Mouse (Mus musculus) urinary bladder, postnatal 10 days (tissue): Measurements from ENCODE around the gene Erg28.

Experiments
- DNase-seq: peaks from one replicate; pipeline ENCODE4 v3.0.0; 2022; ENCODE audit warnings: low spot score

The Erg28 gene

DNA sequence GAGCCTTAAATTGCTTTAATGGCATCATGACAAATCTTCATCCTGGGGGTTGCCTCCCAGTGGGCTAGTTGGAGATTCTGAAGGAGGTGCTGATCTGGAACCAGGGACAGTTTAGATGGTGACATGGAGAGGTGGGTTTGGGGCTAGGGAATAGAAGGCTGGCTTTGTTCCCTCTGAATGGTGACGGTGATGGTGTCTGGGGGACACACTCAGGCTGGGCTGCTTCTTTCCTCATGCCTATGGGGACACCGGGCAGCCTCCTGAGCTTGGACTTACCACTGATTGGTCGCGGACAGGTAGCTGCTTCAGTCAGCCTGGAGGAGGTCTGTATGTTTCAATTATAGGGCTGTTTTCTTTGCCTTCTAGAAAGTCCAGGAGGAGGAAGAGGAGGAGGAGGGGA lies 12.7 kb downstream of the Erg28 start:
- DNase-seq, result no peak

DNA sequence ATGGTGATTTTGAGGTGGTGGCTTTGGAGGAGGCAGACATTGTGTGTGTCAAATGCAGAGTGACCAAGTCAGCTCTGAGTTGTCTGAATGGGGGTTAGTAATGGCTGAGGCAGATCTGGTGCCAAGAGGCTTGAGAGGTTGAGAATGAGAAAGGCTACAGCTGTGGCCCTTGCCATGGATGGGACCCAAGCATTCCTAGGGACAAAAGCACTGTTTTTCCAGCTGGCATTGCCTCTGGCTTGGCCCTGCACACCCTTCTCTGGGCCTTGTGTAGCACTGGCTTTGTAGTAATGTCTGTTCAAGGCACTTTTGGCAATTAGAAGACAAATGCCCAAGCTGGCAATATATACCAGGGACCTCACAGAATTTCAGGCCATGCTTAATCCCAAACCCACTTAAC lies 13.4 kb downstream of the Erg28 start:
- DNase-seq, result no peak

DNA sequence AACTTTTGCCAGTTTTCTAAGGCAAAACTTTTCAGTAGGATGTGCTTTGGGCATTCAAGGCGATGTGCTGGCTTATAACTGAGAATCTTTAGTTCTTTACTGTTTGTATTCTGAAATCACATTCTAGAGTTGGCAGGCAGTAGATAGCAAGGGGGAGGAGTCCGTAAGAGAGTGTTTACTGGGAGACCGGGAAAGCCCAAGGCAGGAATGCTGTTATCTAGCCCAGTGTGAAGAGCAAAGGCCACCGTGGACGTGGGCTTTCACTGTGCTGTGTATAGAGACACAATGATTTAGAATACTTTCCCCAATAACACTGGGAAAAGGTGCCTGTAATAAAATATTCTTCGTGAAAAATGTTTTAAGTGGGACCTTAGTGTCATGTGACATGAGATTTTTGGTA lies 14.6 kb downstream of the Erg28 start:
- no peak for DNase-seq

DNA sequence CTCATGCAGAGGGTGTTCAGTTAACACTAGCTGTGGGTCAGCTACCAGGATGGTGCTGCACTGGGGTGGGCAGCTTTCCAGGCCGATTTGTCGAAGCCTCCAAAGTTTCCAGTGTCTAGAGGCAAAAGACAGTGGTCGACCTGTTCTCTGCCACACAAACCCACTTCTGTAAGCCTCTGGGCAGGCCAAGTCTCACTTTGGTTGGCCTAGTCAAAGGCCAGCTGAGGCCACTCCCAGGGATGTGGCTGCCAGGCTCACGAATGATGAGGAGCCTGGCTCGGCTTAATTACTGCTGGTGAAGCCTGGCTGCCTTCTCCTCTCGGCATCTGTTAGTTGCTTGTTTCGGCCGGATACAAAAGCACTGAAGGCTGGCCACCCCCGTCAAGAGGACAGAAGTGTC lies 24.3 kb downstream of the Erg28 start:
- no peak for DNase-seq

DNA sequence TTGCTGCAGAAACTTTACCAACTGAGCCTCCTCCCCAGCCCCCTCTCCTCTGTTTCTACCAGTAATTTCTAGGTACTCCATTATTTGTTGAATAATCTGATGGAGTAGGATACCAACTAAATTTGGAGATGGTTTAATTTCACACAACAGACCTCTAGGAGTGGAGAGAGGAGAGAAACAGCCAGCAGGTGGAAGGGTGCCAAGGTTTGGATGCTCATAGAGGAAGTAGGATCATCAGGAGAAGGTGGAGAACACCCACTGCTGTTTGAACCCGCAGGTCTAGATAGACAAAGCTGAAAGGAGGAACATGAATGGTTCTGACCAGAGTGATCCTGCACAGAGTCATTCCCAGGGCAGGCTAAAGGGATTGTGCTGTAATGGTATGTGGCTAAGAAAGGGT lies 28.8 kb downstream of the Erg28 start:
- DNase-seq, result no peak

DNA sequence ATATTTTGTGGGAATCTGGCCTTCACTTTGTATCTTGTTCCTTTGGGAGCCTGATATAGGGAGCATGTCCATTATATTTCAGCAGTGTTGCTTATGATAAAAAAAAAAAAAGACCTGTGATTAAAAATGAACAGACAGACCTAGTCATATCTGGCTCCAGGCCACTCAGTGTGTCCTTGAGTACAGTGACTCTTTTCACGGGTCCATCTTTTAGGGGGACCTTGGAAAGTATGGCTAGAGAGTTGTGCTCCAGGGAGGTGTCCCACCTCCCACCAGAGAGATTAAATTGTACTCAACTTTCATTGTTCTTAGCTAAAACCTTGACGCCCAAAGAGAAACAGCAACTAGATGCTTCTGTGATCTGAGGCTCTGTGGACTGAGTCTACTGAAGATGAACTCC lies 30.3 kb downstream of the Erg28 start:
- DNase-seq, result no peak

DNA sequence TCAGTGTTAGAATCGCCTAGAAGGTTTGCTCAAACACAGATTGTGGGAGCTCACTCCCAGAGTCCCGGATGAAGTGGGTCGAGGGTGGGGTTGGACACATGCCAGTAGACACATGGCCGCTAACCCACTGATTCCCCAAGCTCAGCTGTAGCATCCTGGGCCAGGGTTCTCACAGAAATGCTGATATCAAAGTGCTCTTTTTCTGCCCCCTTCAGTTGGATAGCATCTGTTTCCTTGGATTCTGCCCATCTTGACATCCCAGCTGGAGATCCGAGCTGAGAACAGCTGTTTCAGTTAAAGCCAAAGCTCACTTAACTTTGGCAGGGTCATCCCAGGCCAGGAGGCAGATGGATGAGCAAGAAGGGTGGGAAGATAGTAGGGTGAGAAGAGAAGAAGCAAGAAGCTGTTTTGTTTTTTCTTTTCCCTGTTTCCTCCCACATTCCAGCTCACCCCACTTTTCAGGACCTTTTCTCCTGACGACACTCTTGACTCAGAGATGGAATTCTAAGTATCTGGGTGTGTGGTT lies 31.5 kb downstream of the Erg28 start:
- no peak for DNase-seq

DNA sequence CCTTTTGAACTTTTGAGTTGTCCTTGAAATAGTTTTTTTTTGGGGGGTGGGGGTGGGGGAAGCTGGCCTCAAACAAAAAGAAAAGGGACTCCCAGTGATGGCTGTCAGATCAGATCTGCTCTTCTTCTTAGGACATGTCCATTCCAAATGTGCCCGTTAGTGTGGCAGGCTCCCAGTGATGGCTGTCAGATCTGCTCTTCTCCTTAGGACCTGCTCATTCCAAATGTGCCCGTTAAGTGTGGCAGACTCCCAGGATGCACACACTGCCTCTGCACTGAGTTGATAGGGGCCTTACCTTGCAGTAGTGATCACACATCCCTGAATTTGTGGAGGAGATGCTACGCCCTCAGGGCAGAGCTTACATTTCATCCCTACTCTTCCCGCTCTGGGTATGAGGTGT lies 32.2 kb downstream of the Erg28 start:
- no peak for DNase-seq

DNA sequence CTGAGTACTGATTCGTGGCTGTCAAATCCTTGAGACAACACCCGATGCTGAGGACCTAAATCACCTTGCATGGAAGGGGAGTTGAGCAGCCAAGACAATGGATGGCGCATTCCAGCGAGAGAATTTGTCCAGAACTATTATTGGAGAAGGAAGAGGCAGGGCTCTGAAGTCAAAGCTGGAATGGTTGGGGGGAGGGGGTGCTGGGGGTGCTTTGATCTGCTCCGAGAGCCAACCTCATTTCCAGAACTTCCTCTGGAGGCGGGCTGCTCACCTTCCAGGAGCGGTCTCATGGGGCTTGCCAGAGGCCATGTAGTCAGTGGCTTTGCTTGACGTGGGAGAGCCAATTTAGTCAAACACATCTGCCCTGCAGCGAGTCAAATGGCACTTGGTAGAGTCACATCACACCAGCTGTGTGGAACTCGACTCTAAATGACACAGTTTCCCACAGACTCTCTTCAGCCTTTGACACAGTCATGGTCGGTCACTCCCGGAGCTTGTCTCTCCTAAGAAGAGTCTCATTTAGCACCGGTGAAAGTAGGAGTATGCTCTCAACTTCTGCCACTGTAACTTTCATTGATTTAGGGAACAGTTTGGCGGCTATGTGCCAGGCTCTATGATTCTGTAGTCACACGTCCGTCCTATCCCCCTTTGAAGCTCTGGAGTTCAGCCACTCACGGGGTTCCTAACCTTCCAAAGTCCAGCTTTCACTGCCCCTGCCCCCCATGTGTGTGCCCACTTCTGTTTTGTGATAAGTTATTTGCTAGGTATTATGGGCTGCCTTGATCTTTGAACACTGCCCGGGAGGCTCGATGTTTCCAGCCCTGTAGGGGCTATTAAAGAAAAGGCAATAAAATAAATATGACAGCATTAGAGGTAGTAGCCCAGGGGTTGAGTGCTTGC lies 39.2 kb downstream of the Erg28 start:
- DNase-seq, result no peak

DNA sequence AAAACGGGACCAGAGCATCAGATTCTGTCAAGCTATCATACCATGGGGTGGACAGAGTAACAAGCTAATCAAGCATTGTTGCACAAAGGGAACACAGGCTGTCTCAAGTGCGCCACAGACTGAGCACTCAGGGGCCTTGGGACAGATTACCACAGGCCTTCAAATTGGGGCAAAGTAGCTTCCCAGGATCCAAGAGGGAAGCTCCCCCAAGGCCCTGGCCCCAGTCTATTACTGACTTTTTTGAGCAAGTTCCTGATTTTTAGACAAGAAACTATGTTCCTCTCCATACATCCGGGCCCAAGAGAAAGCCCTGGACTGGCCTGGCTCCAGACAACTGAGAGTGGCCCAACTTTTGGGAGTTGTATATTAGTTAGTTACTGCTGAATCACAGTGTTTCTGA lies 42.7 kb downstream of the Erg28 start:
- DNase-seq, result no peak

DNA sequence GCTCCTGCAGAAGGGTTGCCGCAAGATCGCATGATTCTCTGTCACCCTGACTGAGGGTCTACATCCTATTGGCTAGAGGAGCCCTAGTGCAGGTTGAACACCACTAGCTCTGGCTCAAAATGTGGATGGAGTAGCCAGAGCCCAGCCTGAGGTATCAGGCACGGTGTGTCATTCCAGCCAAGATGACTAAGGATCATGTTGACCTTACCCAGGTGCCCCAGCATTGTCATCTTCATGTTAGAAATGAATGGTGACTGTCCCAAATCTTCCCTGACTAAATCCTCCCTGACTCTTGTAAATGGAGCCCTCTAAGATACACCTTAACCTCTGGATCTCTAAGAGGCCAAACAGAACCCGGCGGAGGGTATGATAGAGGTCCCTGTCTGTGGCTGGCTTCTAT lies 44.6 kb downstream of the Erg28 start:
- no peak for DNase-seq

DNA sequence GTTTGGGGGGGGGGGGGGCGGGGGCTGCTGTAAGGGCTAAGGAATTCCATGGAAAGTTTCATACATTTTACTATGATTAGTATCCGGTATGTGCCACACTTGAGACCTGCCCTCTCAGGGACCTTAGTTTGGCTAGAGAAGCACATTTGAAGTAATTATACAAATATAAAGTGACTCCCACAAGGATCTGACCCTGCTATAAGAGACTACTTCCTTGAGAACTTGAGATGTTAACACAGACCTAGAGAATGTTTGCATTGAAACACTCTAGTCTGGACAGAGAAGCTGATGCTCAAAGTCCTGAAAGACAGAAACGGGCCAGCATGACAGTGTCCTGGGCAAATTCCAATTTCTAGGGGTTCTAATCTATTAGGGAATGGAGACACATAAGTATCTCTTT lies 45.4 kb downstream of the Erg28 start:
- no peak for DNase-seq

DNA sequence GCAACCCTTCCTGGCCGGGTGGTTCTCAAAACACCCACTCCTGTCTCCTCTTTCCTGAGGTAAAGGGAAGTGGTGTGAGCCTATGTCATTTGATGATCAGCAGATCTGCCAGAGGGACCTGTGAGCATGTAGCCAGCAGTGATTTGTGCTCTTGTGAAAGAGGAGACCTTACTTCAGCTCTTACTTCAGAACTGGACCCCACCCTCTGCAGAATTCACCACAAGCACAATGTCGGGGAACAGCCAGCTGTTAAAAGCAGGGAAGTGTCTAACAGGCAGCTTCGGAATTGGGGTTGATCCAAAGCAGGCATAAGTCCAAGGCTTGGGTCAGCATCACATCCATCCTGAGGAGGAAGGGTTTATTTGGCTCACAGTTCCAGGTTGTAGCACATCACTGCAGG lies 53.0 kb downstream of the Erg28 start:
- DNase-seq, result no peak

DNA sequence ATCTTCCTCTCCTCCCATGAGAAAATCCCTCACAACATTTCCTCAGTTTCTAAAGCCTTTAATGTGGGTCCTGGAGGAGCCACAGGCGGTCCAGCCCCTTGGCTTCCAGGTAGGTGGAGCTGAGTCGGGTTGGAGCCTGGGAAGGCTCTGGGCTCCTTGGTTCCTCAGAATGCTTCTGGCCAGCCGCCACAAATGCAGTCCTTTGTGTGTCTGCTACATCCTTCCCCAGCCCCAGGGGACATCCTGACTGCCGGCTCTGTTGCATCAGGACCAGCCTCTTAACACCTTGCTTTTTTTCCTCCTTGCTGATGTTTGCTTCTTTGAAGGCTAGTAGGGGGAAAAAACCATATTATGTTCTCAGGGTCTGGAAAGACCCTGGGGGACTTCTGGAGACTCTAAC lies 56.6 kb downstream of the Erg28 start:
- no peak for DNase-seq

DNA sequence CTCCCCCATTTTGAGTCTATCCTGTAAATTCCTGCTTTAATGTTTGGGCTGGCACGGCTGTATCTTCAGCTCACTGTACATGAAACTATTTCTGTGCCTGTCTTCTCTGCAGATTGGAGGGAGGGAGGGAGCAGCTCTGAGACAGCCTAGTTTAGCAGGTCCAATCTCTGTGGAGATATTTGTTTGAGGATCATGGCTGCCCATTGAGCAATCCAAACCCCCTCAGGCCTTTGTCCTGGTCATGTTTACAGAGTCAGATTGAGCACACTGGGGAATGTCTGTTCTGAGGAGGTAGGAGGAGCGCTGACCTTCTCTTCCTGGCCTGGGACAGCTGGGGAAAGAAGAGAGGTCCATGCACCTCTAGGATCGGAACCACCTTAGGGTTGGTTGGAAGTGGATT lies 58.1 kb downstream of the Erg28 start:
- DNase-seq, result no peak
